Mouse (Mus musculus) heart, embryonic 14.5 days (tissue): Measurements from ENCODE around the gene Phlpp1. TPM values are rescaled to one million over a fixed set of nuclear protein-coding genes. Genes with fewer than 3 reads are reported as not detected.
A peak's percentile ranks its signal among the peaks of the same experiment; 100 is the strongest.

ENCODE experiments used
- ATAC-seq: fragments of 200-750 bp; cut with Nextera tagmentation; 2 replicates; pipeline ENCODE4 v1.8.0; 2017; ENCODE audit warnings: low read depth, moderate TSS enrichment; ENCODE audit not compliant: insufficient number of reproducible peaks, insufficient read depth, low FRiP score
- H3K27ac ChIP-seq, 2 experiments: fragments of 200-500 bp in 1 of 2; fragments of 300-500 bp in 1 of 2; sonication (generic) in 1 of 2; replicated peaks in 1 of 2; 2 replicates each; pipeline ENCODE4 v1.5.1; 2012 to 2014; ENCODE audit warnings: low read depth in 2 of 2, low read length in 2 of 2, control low read depth in 1 of 2, mild to moderate bottlenecking in 1 of 2, mixed read lengths in 1 of 2; ENCODE audit not compliant: control insufficient read depth in 1 of 2, insufficient read depth in 1 of 2
- H3K27me3 ChIP-seq: fragments of 300-500 bp; sonication (generic); 2 replicates; pipeline ENCODE4 v1.6.1; 2014; ENCODE audit warnings: mild to moderate bottlenecking, low read length, control low read depth; ENCODE audit not compliant: control insufficient read depth, insufficient read depth
- H3K36me3 ChIP-seq: fragments of 300-500 bp; sonication (generic); 2 replicates; pipeline ENCODE4 v1.6.1; 2014; ENCODE audit warnings: mild to moderate bottlenecking, control low read depth, low read length, mixed read lengths; ENCODE audit not compliant: control insufficient read depth, insufficient read depth
- H3K4me1 ChIP-seq, 2 experiments: fragments of 200-500 bp in 1 of 2; fragments of 300-500 bp in 1 of 2; sonication (generic) in 1 of 2; 2 replicates each; pipeline ENCODE4 v1.6.1; 2012 to 2014; ENCODE audit warnings: low read length in 2 of 2, control low read depth in 1 of 2, mixed read lengths in 1 of 2; ENCODE audit not compliant: control insufficient read depth in 2 of 2, insufficient read depth in 2 of 2
- H3K4me2 ChIP-seq: fragments of 300-500 bp; sonication (generic); 2 replicates; pipeline ENCODE4 v1.6.1; 2014; ENCODE audit warnings: mild to moderate bottlenecking, low read length
- H3K4me3 ChIP-seq, 2 experiments: fragments of 200-500 bp in 1 of 2; fragments of 300-500 bp in 1 of 2; sonication (generic) in 1 of 2; 2 replicates each; pipeline ENCODE4 v1.5.1; 2012 to 2014; ENCODE audit warnings: low read length in 2 of 2, mild to moderate bottlenecking in 2 of 2, control low read depth in 1 of 2, low read depth in 1 of 2, moderate library complexity in 1 of 2; ENCODE audit not compliant: control insufficient read depth in 1 of 2, insufficient read depth in 1 of 2
- H3K9ac ChIP-seq: fragments of 300-500 bp; sonication (generic); 2 replicates; pipeline ENCODE4 v1.6.1; 2014; ENCODE audit warnings: mild to moderate bottlenecking, low read length
- H3K9me3 ChIP-seq: fragments of 300-500 bp; sonication (generic); 2 replicates; pipeline ENCODE4 v1.6.1; 2016; ENCODE audit warnings: low read length, control low read depth; ENCODE audit not compliant: control insufficient read depth
- WGBS: fragments of 180-500 bp; shearing (Covaris S2); extraction: QIAGEN DNeasy Blood & Tissue Kit; methylation state at CpG from one replicate; pipeline ENCODE4 v1.1.7; 2014; 5-methylcytosine and 5-hydroxymethylcytosine counted together
- polyA plus RNA-seq: library from polyadenylated mRNA; unstranded; fragments of >200 nt; fragmentation: Nextera tagmentation; extraction: Ambion mirVana; gene quantifications from 2 replicates; pipeline ENCODE4 v1.2.1, GENCODE M21; 2014

Phlpp1 gene
- polyA plus RNA-seq, 1 experiment from 2014 or later = 6.7 TPM

- no peak for ATAC-seq
- Histone ChIP-seq H3K9me3 (no peaks in the 10 kb centered on the region), H3K27me3 (no peaks in the 10 kb centered on the region), H3K4me1 (peaks cover 4 to 37% of the 10 kb centered on the region in 2 experiments), H3K4me2 (no peak overlapping the region), H3K9ac (no peak overlapping the region), H3K27ac (no peak overlapping the region), H3K4me3 (no peak overlapping the region), H3K36me3 (no peaks in the 10 kb centered on the region)
- WGBS = 53% methylated on average over 10 of the region's 10 CpGs
These were observed 103.0 kb downstream of the Phlpp1 start for GRCm38 (mm10) chr1:106274561-106275001.

GRCm38 (mm10) chr1:106275142-106275541, 103.6 kb downstream of the Phlpp1 start:
- no peaks in the 10 kb centered on the region for H3K36me3 ChIP-seq
- H3K4me2 ChIP-seq = no peak overlapping the region
- no peak for ATAC-seq
- no peak overlapping the region for H3K9ac ChIP-seq
- WGBS = 95% methylated on average over 4 of the region's 4 CpGs
- peaks cover 6 to 42% of the 10 kb centered on the region in 2 experiments for H3K4me1 ChIP-seq
- no peak overlapping the region for H3K27ac ChIP-seq
- no peaks in the 10 kb centered on the region for H3K9me3 ChIP-seq
- H3K4me3 ChIP-seq = no peak overlapping the region
- H3K27me3 ChIP-seq = no peaks in the 10 kb centered on the region

- Histone ChIP-seq H3K4me2 (no peak overlapping the region), H3K9ac (no peak overlapping the region), H3K4me1 (peaks cover 6 to 48% of the 10 kb centered on the region in 2 experiments), H3K27me3 (no peaks in the 10 kb centered on the region), H3K36me3 (no peaks in the 10 kb centered on the region), H3K9me3 (no peaks in the 10 kb centered on the region), H3K4me3 (no peak overlapping the region), H3K27ac (no peak overlapping the region)
- WGBS = 77% methylated on average over 7 of the region's 7 CpGs
- ATAC-seq = no peak
These were observed 104.2 kb downstream of the Phlpp1 start for GRCm38 (mm10) chr1:106275731-106276130.

- Histone ChIP-seq H3K4me3 (no peak overlapping the region), H3K27me3 (no peaks in the 10 kb centered on the region), H3K9ac (no peak overlapping the region), H3K4me1 (peaks cover 6 to 52% of the 10 kb centered on the region in 2 experiments), H3K36me3 (0 out of 2 replicates have a peak, but pooled peaks cover 5% of the 10 kb centered on the region), H3K27ac (no peak overlapping the region), H3K4me2 (no peak overlapping the region), H3K9me3 (no peaks in the 10 kb centered on the region)
- whole genome bisulfite sequencing = 73% methylated on average over 1 of the region's 1 CpGs
- no peak for ATAC-seq
These were observed 105.3 kb downstream of the Phlpp1 start for GRCm38 (mm10) chr1:106276824-106277223.

GRCm38 (mm10) chr1:106277286-106277685, 105.7 kb downstream of the Phlpp1 start:
- no peak for ATAC-seq
- WGBS = 65% methylated on average over 4 of the region's 4 CpGs
- Histone ChIP-seq H3K4me1 (peaks cover 6 to 51% of the 10 kb centered on the region in 2 experiments), H3K9ac (no peak overlapping the region), H3K4me3 (no peak overlapping the region), H3K36me3 (0 out of 2 replicates have a peak, but pooled peaks cover 5% of the 10 kb centered on the region), H3K27me3 (no peaks in the 10 kb centered on the region), H3K9me3 (no peaks in the 10 kb centered on the region), H3K27ac (no peak overlapping the region), H3K4me2 (no peak overlapping the region)

- Histone ChIP-seq H3K4me2 (no peak overlapping the region), H3K9ac (no peak overlapping the region), H3K27ac (no peak overlapping the region), H3K9me3 (no peaks in the 10 kb centered on the region), H3K27me3 (no peaks in the 10 kb centered on the region), H3K4me3 (no peak overlapping the region), H3K4me1 (peaks cover 6 to 48% of the 10 kb centered on the region in 2 experiments), H3K36me3 (0 out of 2 replicates have a peak, but pooled peaks cover 5% of the 10 kb centered on the region)
- 90% methylated on average over 5 of the region's 5 CpGs for WGBS
- ATAC-seq = no peak
These were observed 107.1 kb downstream of the Phlpp1 start for GRCm38 (mm10) chr1:106278552-106279060.

GRCm38 (mm10) chr1:106279404-106280123, 108.0 kb downstream of the Phlpp1 start:
- ATAC-seq = no peak
- 85% methylated on average over 2 of the region's 2 CpGs for WGBS
- H3K9me3 ChIP-seq = no peaks in the 10 kb centered on the region
- no peak overlapping the region for H3K4me3 ChIP-seq
- no peak overlapping the region for H3K4me2 ChIP-seq
- peak overlapping the region; percentile 3; the same call in 1 of the 2 replicates for H3K9ac ChIP-seq
- H3K36me3 ChIP-seq = 0 out of 2 replicates have a peak, but pooled peaks cover 5% of the 10 kb centered on the region
- peak overlapping the region; percentile 37 to 55; a peak in 3 of 4 replicates for H3K27ac ChIP-seq
- peaks cover 6 to 42% of the 10 kb centered on the region in 2 experiments for H3K4me1 ChIP-seq
- no peaks in the 10 kb centered on the region for H3K27me3 ChIP-seq
